Mouse (Mus musculus): ENCODE measurements at regions not wholly inside any gene's neighbourhood (a gene's known extent, or its start where the extent isn't known, plus 50 kb on each side); places are given as distances from the start of the nearest gene placed in this dataset.

DNA sequence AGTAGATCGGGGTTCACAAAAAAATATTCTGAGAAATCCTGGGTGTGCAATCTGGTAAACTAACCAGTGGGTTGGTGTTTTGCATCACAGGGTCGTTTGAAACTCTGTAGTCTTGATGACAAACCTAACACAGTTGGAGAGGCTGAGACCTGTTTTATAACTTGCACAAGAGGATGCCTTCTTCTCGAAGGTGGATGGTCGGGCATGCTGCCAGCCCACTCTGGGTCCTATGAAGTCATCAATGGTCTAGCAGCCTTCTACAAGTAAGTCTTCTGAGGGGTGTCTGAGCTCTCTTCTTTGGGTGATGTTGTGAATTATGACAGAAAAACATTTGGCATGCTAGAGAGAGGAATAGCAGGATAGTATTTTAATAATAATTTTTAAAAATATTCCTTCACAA, 123.6 kb upstream of the Tut7 start:
- TF ChIP-seq POLR2A (IDR thresholded peaks at IDR 0.05; ENCODE audit: borderline replicate concordance, low read depth, low read length) (no peak), CTCF (IDR thresholded peaks at IDR 0.05; ENCODE audit: low read depth, low read length) (no peak)
